Mouse (Mus musculus) liver, embryonic 12.5 days (tissue): Measurements from ENCODE around the gene Mettl3. TPM values are rescaled to one million over a fixed set of nuclear protein-coding genes. Genes with fewer than 3 reads are reported as not detected.

Experiments used
- ATAC-seq: fragments of 200-750 bp; cut with Nextera tagmentation; 2 replicates; pipeline ENCODE4 v1.8.0; 2017; ENCODE audit warnings: moderate number of reproducible peaks, mild to moderate bottlenecking, moderate library complexity
- H3K27ac ChIP-seq: fragments of 300-500 bp; sonication (generic); 2 replicates; pipeline ENCODE4 v1.5.1; 2016; ENCODE audit warnings: mild to moderate bottlenecking
- H3K27me3 ChIP-seq: fragments of 300-500 bp; sonication (generic); replicated peaks from 2 replicates; pipeline ENCODE4 v1.6.1; 2016; ENCODE audit warnings: mild to moderate bottlenecking, moderate library complexity
- H3K36me3 ChIP-seq: fragments of 300-500 bp; sonication (generic); 2 replicates; pipeline ENCODE4 v1.6.1; 2016; ENCODE audit warnings: mild to moderate bottlenecking, moderate library complexity
- H3K4me1 ChIP-seq: fragments of 300-500 bp; sonication (generic); 2 replicates; pipeline ENCODE4 v1.6.1; 2016
- H3K4me2 ChIP-seq: fragments of 300-500 bp; sonication (generic); 2 replicates; pipeline ENCODE4 v1.6.1; 2016; ENCODE audit warnings: mild to moderate bottlenecking, moderate library complexity
- H3K4me3 ChIP-seq: fragments of 300-500 bp; sonication (generic); 2 replicates; pipeline ENCODE4 v1.5.1; 2016; ENCODE audit warnings: mild to moderate bottlenecking, moderate library complexity
- H3K9ac ChIP-seq: fragments of 300-500 bp; sonication (generic); 2 replicates; pipeline ENCODE4 v1.6.1; 2016; ENCODE audit warnings: mild to moderate bottlenecking, moderate library complexity
- H3K9me3 ChIP-seq: fragments of 300-500 bp; sonication (generic); replicated peaks from 2 replicates; pipeline ENCODE4 v1.6.1; 2016; ENCODE audit warnings: mild to moderate bottlenecking, moderate library complexity
- WGBS: fragments of 180-500 bp; shearing (Covaris S2); methylation state at CpG from one replicate; pipeline ENCODE4 v1.1.7; 2016; ENCODE audit not compliant: insufficient replicate concordance; 5-methylcytosine and 5-hydroxymethylcytosine counted together
- polyA plus RNA-seq: library from polyadenylated mRNA; unstranded; fragments of >200 nt; fragmentation: Nextera tagmentation; extraction: Ambion mirVana; gene quantifications from 2 replicates; pipeline ENCODE4 v1.2.1, GENCODE M21; 2016

The Mettl3 gene
- 26.8 and 28.6 TPM in 2 replicates for polyA plus RNA-seq

DNA sequence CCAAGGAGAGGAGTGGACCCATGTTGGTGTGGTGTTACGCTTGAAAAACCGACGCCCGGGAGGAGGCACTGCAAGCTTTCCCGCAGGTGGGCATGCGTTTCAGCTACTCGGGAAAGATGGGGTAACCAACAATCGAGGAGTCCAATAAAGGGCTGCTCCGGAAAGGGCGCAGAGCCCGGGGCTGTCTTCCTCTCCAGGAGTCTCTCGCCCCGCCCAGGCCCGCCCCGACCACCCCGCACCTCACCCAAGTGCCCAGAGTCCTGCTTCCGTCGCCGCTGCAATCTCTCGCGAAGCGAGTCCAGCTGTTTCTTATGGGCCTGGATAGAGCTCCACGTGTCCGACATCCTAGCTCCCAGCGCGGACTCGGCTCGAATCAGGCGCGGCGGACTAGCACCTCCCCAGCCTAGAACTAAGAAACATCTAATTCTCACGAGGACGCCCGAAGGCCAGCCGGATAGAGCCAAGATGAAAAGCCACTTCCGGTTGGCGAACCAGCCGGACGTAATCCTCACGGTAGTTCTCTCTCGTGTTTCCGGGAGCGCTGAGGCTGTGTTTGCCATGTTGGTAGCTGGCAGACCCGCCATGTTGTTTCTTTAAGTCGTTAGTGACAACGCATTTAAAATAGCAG, at the start of gene Mettl3:
Mettl3 (minus strand) TSS at position 485 of the 628 bp plus-strand sequence.
- Histone ChIP-seq H3K4me1 (peaks cover 45% of the 10 kb centered on the region), H3K9me3 (no peaks in the 10 kb centered on the region), H3K27me3 (no peaks in the 10 kb centered on the region), H3K9ac (peak within 1 kb of the TSS; percentile 76), H3K4me3 (peak within 1 kb of the TSS; percentile 79), H3K27ac (peak within 1 kb of the TSS; percentile 92), H3K36me3 (peaks cover 8% of the 10 kb centered on the region), H3K4me2 (peak within 1 kb of the TSS; percentile 71)
- ATAC-seq, result peak; percentile 91
- WGBS, result under 1% methylated on average over 46 of the region's 46 CpGs

- peaks cover 8% of the 10 kb centered on the region for H3K4me1 ChIP-seq
- no peak for ATAC-seq
- WGBS, result 54% methylated on average over 6 of the region's 6 CpGs
- H3K4me2 ChIP-seq, result no peak overlapping the region
- H3K27ac ChIP-seq, result no peak overlapping the region
- no peak overlapping the region for H3K9ac ChIP-seq
- peaks cover 17% of the 10 kb centered on the region for H3K27me3 ChIP-seq
- no peaks in the 10 kb centered on the region for H3K36me3 ChIP-seq
- H3K4me3 ChIP-seq, result no peak overlapping the region
- H3K9me3 ChIP-seq, result no peaks in the 10 kb centered on the region
Observed at GRCm38 (mm10) chr14:52339512-52339852, 34.6 kb upstream of the Mettl3 start.

DNA sequence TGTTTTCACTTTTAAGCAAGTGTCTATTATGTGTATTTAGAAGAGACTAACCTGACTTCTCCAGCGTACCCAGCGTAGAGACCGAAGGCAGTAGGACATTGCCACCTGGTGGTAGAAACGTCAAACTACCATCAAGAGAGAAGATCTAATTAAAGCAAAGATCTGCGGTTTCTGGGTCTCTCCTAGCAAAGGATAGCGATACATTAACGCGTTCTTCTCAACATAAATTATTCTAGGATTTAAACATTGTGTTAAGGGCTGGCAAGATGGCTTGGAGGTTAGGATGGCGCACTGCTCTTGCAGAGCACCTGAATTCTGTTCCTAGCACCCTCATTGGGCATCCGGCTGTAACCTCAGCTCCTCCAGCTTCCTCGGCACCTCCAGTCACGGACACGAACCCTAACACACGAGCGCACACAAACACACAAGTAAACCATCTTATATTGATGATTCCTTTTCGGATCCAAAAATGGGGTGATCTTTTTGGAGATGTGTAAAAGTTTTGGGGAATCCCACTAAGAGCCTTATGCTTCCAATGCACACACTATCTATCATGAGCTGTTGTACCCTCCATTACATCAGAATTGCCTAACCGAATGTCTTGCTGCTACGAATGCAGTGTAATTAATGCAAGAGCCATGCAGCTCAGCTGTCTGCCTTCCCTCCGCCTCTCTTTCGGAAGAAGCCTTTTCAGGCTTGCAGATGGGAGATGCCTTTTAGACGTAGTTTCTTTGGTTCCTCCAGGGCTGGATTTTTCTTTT, 34.0 kb upstream of the Mettl3 start:
- Histone ChIP-seq H3K4me1 (peaks cover 8% of the 10 kb centered on the region), H3K4me2 (no peak overlapping the region), H3K36me3 (no peaks in the 10 kb centered on the region), H3K27ac (no peak overlapping the region), H3K9me3 (no peaks in the 10 kb centered on the region), H3K9ac (no peak overlapping the region), H3K4me3 (no peak overlapping the region), H3K27me3 (peaks cover 18% of the 10 kb centered on the region)
- ATAC-seq, result no peak
- 23% methylated on average over 21 of the region's 21 CpGs for WGBS

DNA sequence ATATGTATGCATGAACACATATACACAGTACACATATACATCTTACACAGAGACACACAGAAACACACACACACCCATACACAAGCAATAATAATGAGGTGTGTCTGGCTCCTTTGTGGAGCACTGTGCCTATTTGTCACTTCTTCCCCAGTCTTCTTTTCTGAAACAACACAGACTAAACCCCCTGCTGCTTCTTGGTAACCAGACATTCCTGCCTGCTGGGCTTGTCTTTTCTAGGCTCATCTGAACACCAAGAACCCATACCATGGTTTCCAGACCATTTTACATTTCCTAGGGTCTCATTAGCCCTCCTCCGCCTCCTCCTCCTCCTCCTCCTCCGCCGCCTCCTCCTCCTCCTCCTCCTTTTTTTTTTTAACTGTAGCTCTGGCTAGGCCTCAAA, 27.2 kb upstream of the Mettl3 start:
- Histone ChIP-seq H3K27ac (no peak overlapping the region), H3K36me3 (no peaks in the 10 kb centered on the region), H3K4me1 (no peaks in the 10 kb centered on the region; the same call in 1 of the 2 replicates), H3K9me3 (no peaks in the 10 kb centered on the region), H3K27me3 (peaks cover 59% of the 10 kb centered on the region), H3K4me3 (no peak overlapping the region), H3K9ac (no peak overlapping the region), H3K4me2 (no peak overlapping the region)
- WGBS, result 83% methylated on average over 3 of the region's 3 CpGs
- ATAC-seq, result no peak

- ATAC-seq, result no peak
- peaks cover 69% of the 10 kb centered on the region for H3K27me3 ChIP-seq
- WGBS, result 28% methylated on average over 4 of the region's 4 CpGs
Observed at GRCm38 (mm10) chr14:52331069-52331750, 26.3 kb upstream of the Mettl3 start.

GRCm38 (mm10) chr14:52327910-52328812, 23.2 kb upstream of the Mettl3 start, which contains the start of gene Sall2:
Sall2 (minus strand) TSS chr14:52328762.
- Histone ChIP-seq H3K36me3 (no peaks in the 10 kb centered on the region), H3K9me3 (no peaks in the 10 kb centered on the region), H3K27ac (no peak within 1 kb of the TSS), H3K4me3 (peak within 1 kb of the TSS; percentile 39), H3K4me2 (peak within 1 kb of the TSS; percentile 53), H3K9ac (no peak within 1 kb of the TSS), H3K27me3 (peaks cover 93% of the 10 kb centered on the region), H3K4me1 (no peaks in the 10 kb centered on the region; the same call in 1 of the 2 replicates)
- WGBS, result 3% methylated on average over 26 of the region's 26 CpGs
- no peak for ATAC-seq

More at GRCm38 (mm10) chr14:52331069-52331750, 26.3 kb upstream of the Mettl3 start:
- no peak overlapping the region for H3K4me3 ChIP-seq
- H3K4me1 ChIP-seq, result no peaks in the 10 kb centered on the region; the same call in 1 of the 2 replicates
- H3K9me3 ChIP-seq, result no peaks in the 10 kb centered on the region
- no peak overlapping the region for H3K9ac ChIP-seq
- no peak overlapping the region for H3K4me2 ChIP-seq
- H3K36me3 ChIP-seq, result no peaks in the 10 kb centered on the region
- no peak overlapping the region for H3K27ac ChIP-seq

DNA sequence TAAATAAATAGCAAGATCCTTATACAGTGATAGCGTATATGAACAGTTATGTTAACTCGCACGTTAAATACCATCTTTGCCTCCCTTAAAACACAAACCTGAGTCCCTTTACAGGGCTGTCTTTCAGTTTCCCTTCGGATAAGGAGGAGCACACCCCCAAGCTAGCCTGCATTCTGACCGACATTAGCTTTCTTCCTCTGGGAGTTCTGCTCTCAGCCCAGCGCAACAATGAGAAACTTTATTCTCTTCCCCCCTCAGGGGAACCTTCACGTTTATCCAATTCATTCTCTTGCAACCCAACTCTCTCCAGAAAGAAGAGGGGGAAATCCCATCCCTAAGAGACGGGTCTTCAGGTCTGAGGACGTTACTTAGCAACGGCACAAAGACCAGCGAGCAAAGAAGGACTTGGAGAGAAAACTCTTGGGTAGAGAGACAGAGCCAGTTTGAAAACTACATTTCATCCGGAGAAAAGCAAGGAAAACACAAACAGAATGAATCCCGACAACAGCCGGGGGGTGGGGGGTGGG, 22.5 kb upstream of the Mettl3 start:
- Histone ChIP-seq H3K4me1 (no peaks in the 10 kb centered on the region; the same call in 1 of the 2 replicates), H3K9ac (no peak overlapping the region), H3K36me3 (no peaks in the 10 kb centered on the region), H3K27me3 (peaks cover 91% of the 10 kb centered on the region), H3K4me2 (peak overlapping the region; percentile 53), H3K9me3 (no peaks in the 10 kb centered on the region), H3K27ac (no peak overlapping the region), H3K4me3 (peak overlapping the region; percentile 39)
- no peak for ATAC-seq
- 6% methylated on average over 14 of the region's 14 CpGs for WGBS

DNA sequence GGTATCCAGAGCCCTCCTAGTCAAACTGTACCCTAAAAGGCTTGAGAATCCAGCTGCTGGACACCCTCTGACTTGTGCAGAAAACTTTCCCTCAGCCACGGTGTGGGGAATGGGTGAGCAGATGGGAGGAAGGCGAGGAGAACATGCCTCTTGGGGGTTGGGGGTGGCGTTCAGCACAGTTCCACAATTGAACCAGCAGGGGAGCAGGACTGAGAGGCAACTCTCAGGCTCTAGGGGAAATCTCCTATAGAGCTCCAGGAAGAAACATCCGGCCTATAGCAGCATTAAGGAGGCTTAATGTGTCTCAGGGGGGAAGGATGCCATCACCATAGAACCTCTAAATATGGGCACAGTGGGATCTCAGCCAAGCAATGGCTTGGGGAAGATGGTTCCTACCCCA, 21.0 kb upstream of the Mettl3 start:
- no peaks in the 10 kb centered on the region for H3K9me3 ChIP-seq
- 14% methylated on average over 4 of the region's 4 CpGs for WGBS
- no peak overlapping the region for H3K9ac ChIP-seq
- H3K4me1 ChIP-seq, result no peaks in the 10 kb centered on the region; the same call in 1 of the 2 replicates
- H3K27ac ChIP-seq, result no peak overlapping the region
- no peak overlapping the region for H3K4me2 ChIP-seq
- peaks cover 87% of the 10 kb centered on the region for H3K27me3 ChIP-seq
- no peak for ATAC-seq
- H3K4me3 ChIP-seq, result no peak overlapping the region
- no peaks in the 10 kb centered on the region for H3K36me3 ChIP-seq

DNA sequence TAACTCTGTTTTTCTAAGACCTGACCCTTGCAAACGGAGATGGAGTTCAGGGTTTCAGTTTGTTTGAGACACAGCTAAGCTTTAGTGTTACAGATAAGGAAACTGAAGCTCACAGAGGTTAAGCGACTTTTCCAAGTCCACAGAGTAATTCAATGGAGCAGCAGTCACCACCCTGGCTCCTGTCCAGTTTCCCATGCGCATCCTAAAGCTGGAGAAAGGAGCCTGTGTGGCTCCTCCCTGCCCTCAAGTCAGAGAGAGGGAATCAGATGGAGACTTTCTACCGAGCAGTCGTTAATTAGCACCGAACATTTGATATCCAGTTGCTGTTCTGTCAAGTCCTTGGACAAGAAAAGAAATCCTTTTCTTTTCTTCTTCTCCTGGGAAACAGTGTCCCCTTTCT, 14.4 kb upstream of the Mettl3 start:
- 58% methylated on average over 6 of the region's 6 CpGs for WGBS
- peaks cover 70% of the 10 kb centered on the region for H3K27me3 ChIP-seq
- ATAC-seq, result no peak
- no peak overlapping the region for H3K4me2 ChIP-seq
- no peak overlapping the region for H3K27ac ChIP-seq
- H3K4me1 ChIP-seq, result peaks cover 20% of the 10 kb centered on the region
- H3K9ac ChIP-seq, result no peak overlapping the region
- no peaks in the 10 kb centered on the region for H3K9me3 ChIP-seq
- no peak overlapping the region for H3K4me3 ChIP-seq
- peaks cover under 1% of the 10 kb centered on the region; the same call in 1 of the 2 replicates for H3K36me3 ChIP-seq

DNA sequence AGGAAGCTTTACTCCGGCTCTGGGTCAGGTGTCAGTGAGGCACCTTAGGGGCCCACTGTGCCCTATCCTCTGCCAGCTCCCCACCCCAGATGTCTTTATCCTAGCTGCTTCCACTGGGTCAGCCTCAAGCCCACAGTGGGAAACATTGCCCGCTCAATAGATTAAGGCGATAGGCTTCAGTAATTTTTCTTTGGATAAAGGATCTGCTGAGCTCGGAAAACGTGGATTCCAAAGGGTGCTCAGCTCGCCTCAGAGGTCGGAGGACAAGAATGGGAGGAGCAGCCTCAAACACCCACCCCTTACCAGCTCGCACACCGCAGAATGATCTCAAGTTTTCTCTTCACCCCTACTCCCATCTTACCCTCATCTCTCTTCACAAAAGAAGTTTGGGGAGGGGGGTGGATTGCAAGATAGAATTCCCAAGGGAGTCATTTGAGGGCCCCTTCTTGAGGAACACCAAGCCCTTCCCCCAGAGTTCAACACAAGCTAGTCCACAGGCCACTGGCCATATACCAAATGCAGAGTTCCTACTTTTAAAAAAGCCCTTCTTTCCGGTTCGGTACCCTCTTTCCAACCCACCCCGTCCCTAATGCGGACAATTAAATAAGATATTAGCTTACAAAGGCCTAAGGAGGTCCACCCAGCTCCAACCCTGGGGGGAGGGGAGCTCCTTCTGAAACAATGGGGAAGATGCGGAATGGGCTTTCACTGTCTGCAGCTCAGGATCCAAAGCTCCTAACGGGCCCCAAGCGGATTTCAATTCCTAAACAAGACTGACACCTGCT, 11.7 kb upstream of the Mettl3 start:
- Histone ChIP-seq H3K4me1 (peaks cover 20% of the 10 kb centered on the region), H3K9ac (peak overlapping the region; percentile 55; the same call in 1 of the 2 replicates), H3K27ac (no peak overlapping the region), H3K4me2 (peak overlapping the region; percentile 74), H3K36me3 (peaks cover 21% of the 10 kb centered on the region), H3K27me3 (peaks cover 69% of the 10 kb centered on the region), H3K9me3 (no peaks in the 10 kb centered on the region), H3K4me3 (peak overlapping the region; percentile 61)
- WGBS, result 13% methylated on average over 16 of the region's 16 CpGs
- peak; percentile 56 for ATAC-seq
